Mouse (Mus musculus) cortical plate, adult 2 months (tissue): ENCODE results near the gene Pspn.

ENCODE experiments used
- CTCF ChIP-seq: fragments of 200-500 bp; IDR thresholded peaks from 2 replicates; pipeline ENCODE4 v1.5.1; 2011; ENCODE audit warnings: mild to moderate bottlenecking, control low read depth, low read length; ENCODE audit not compliant: insufficient read depth; ENCODE audit errors: extremely low read depth
- POLR2A ChIP-seq: fragments of 200-500 bp; IDR thresholded peaks from 2 replicates; pipeline ENCODE4 v1.6.1; 2011; ENCODE audit warnings: mild to moderate bottlenecking, low read length, control low read depth; ENCODE audit not compliant: insufficient read depth; ENCODE audit errors: extremely low read depth

GRCm38 (mm10) chr17:56958667-56959066 is 41.2 kb downstream of the Pspn start:
- no peak for TF ChIP-seq CTCF
- TF ChIP-seq POLR2A, result no peak
